Mouse (Mus musculus) left cerebral cortex, postnatal 14 days (tissue): Measurements from ENCODE around the gene Dnajb3. TPM values are rescaled to one million over a fixed set of nuclear protein-coding genes. Genes with fewer than 3 reads are reported as not detected.
A peak's percentile ranks its signal among the peaks of the same experiment; 100 is the strongest.

Experiments used
- DNase-seq, 2 experiments: peaks; one replicate each; pipeline ENCODE4 v3.0.0; 2021 to 2022; ENCODE audit warnings: low spot score in 2 of 2, mixed read lengths in 1 of 2
- intact Hi-C: fragments of 180-260 bp; cut with DNase I; formaldehyde crosslinking; loops from one replicate; pipeline ENCODE4 v1.15.1; 2025
- long read RNA-seq, 2 experiments: library from polyadenylated mRNA; stranded (forward); transcript quantifications; one replicate each; pipeline ENCODE4 v2.0.0; 2021
- total RNA-seq, 2 experiments: library from RNA; stranded (reverse); gene quantifications; 2 replicates each; pipeline ENCODE4 v1.2.3; 2021

Gene Dnajb3
- 1 to 10 TPM; 2.7 to 3.7 TPM for total RNA-seq
- long read RNA-seq, experiment 1, transcript Dnajb3-201 (1 exons, 1,051 nt) = major isoform, 5 of 5 reads
- long read RNA-seq, experiment 1, partial matches to known transcripts = 0 of 5 reads
- long read RNA-seq, experiment 1, other reads (novel, unspliced or antisense) = 0 of 5 reads
- long read RNA-seq, experiment 2, partial matches to known transcripts = 0 of 4 reads
- long read RNA-seq, experiment 2, other reads (novel, unspliced or antisense) = 0 of 4 reads

- intact Hi-C loops = no loop called here
- peak; percentile 75 to 87 for DNase-seq
These were observed at the start of gene Dnajb3 for GRCm38 (mm10) chr1:88205294-88205922. Dnajb3 (minus strand) TSS chr1:88205782.

GRCm38 (mm10) chr1:88254793-88255465, 49.3 kb upstream of the Dnajb3 start:
- intact Hi-C loops = no loop called here
- DNase-seq = no peak

GRCm38 (mm10) chr1:88253540-88253939, 48.0 kb upstream of the Dnajb3 start:
- no peak for DNase-seq
- intact Hi-C loops = no loop called here

- intact Hi-C loops = no loop called here
- DNase-seq = no peak
These were observed 47.5 kb upstream of the Dnajb3 start for GRCm38 (mm10) chr1:88253106-88253505.

GRCm38 (mm10) chr1:88250023-88250422, 44.4 kb upstream of the Dnajb3 start:
- intact Hi-C loops = no loop called here
- DNase-seq = no peak

GRCm38 (mm10) chr1:88249596-88249995, 44.0 kb upstream of the Dnajb3 start:
- intact Hi-C loops = no loop called here
- DNase-seq = no peak

GRCm38 (mm10) chr1:88248658-88249057, 43.1 kb upstream of the Dnajb3 start:
- DNase-seq = no peak
- intact Hi-C loops = no loop called here

- DNase-seq = no peak
- intact Hi-C loops = no loop called here
These were observed 42.1 kb upstream of the Dnajb3 start for GRCm38 (mm10) chr1:88247660-88248059.

GRCm38 (mm10) chr1:88246386-88246785, 40.8 kb upstream of the Dnajb3 start:
- no peak for DNase-seq
- intact Hi-C loops = no loop called here

- DNase-seq = no peak
- intact Hi-C loops = no loop called here
These were observed 40.3 kb upstream of the Dnajb3 start for GRCm38 (mm10) chr1:88245881-88246280.

- DNase-seq = no peak
- intact Hi-C loops = no loop called here
These were observed 38.3 kb upstream of the Dnajb3 start for GRCm38 (mm10) chr1:88243861-88244260.

- DNase-seq = no peak
- intact Hi-C loops = no loop called here
These were observed 35.0 kb upstream of the Dnajb3 start for GRCm38 (mm10) chr1:88240579-88240978.

GRCm38 (mm10) chr1:88240072-88240471, 34.5 kb upstream of the Dnajb3 start:
- DNase-seq = no peak
- intact Hi-C loops = no loop called here

- no peak for DNase-seq
- intact Hi-C loops = no loop called here
These were observed 33.2 kb upstream of the Dnajb3 start for GRCm38 (mm10) chr1:88238771-88239170.

GRCm38 (mm10) chr1:88237311-88237710, 31.7 kb upstream of the Dnajb3 start:
- intact Hi-C loops = no loop called here
- no peak for DNase-seq

GRCm38 (mm10) chr1:88235894-88236415, 30.4 kb upstream of the Dnajb3 start:
- intact Hi-C loops = no loop called here
- no peak for DNase-seq

GRCm38 (mm10) chr1:88235046-88235893, 29.7 kb upstream of the Dnajb3 start:
- DNase-seq = no peak
- intact Hi-C loops = no loop called here

GRCm38 (mm10) chr1:88234646-88235045, 29.1 kb upstream of the Dnajb3 start:
- no peak for DNase-seq
- intact Hi-C loops = no loop called here

- DNase-seq = no peak
These were observed 28.6 kb upstream of the Dnajb3 start for GRCm38 (mm10) chr1:88234248-88234610.

More at GRCm38 (mm10) chr1:88234248-88234610, 28.6 kb upstream of the Dnajb3 start:
- intact Hi-C loops = no loop called here
